Mouse (Mus musculus) myocyte (in vitro differentiated cells): ENCODE measurements around the gene Scarb1.

ENCODE experiments used
- CEBPB ChIP-seq: IDR thresholded peaks from 2 replicates; pipeline ENCODE4 v1.6.1; 2011; ENCODE audit warnings: mild to moderate bottlenecking, moderate library complexity; ENCODE audit not compliant: poor library complexity, insufficient read depth, severe bottlenecking
- E2F4 ChIP-seq: IDR thresholded peaks from one replicate; pipeline ENCODE4 v1.6.1; 2011; ENCODE audit warnings: mild to moderate bottlenecking, control low read depth, moderate library complexity; ENCODE audit not compliant: insufficient read depth
- MAX ChIP-seq: IDR thresholded peaks from one replicate; pipeline ENCODE4 v1.6.1; 2011; ENCODE audit warnings: low read depth, mild to moderate bottlenecking, control low read depth
- MYOD1 ChIP-seq, 3 experiments: IDR thresholded peaks; one replicate each; pipeline ENCODE4 v1.6.1; 2011; ENCODE audit warnings: control low read depth in 2 of 3, low read depth in 2 of 3, mild to moderate bottlenecking in 2 of 3, moderate library complexity in 1 of 3; ENCODE audit not compliant: insufficient read length in 2 of 3, control insufficient read depth in 1 of 3
- MYOG ChIP-seq, 3 experiments: IDR thresholded peaks; one replicate each; pipeline ENCODE4 v1.6.1; 2011; ENCODE audit warnings: control low read depth in 2 of 3, low read depth in 2 of 3, mild to moderate bottlenecking in 2 of 3; ENCODE audit not compliant: insufficient read length in 2 of 3, control insufficient read depth in 1 of 3, insufficient read depth in 1 of 3
- POLR2A ChIP-seq: IDR thresholded peaks from one replicate; pipeline ENCODE4 v1.6.1; 2011; ENCODE audit warnings: low read depth, mild to moderate bottlenecking, control low read depth, moderate library complexity; ENCODE audit not compliant: insufficient read length
- REST ChIP-seq: IDR thresholded peaks from one replicate; pipeline ENCODE4 v1.6.1; 2011; ENCODE audit warnings: mild to moderate bottlenecking, control low read depth, moderate library complexity; ENCODE audit not compliant: insufficient read depth, insufficient read length
- SRF ChIP-seq: IDR thresholded peaks from one replicate; pipeline ENCODE4 v1.6.1; 2011; ENCODE audit warnings: low read depth; ENCODE audit not compliant: control insufficient read depth, insufficient read length
- TCF12 ChIP-seq: IDR thresholded peaks from one replicate; pipeline ENCODE4 v1.6.1; 2011; ENCODE audit warnings: mild to moderate bottlenecking, control low read depth; ENCODE audit not compliant: poor library complexity, insufficient read depth, severe bottlenecking
- TCF3 ChIP-seq: IDR thresholded peaks from one replicate; pipeline ENCODE4 v1.6.1; 2011; ENCODE audit warnings: low read depth, control low read depth; ENCODE audit not compliant: insufficient read length
- USF1 ChIP-seq: IDR thresholded peaks from one replicate; pipeline ENCODE4 v1.6.1; 2011; ENCODE audit warnings: low read depth, mild to moderate bottlenecking, control low read depth, moderate library complexity

- TF ChIP-seq POLR2A (no peak), USF1 (no peak), E2F4 (no peak), REST (no peak), MYOG (IDR thresholded peaks at IDR 0.05; ENCODE audit: control insufficient read depth in 1 of 3, insufficient read depth in 1 of 3, insufficient read length in 2 of 3, low read depth in 2 of 3) (no peak), TCF12 (no peak), MAX (no peak), CEBPB (no peak), MYOD1 (IDR thresholded peaks at IDR 0.05; ENCODE audit: control insufficient read depth in 1 of 3, insufficient read length in 2 of 3, low read depth in 2 of 3) (no peak), TCF3 (no peak), SRF (no peak)
Measured at GRCm38 (mm10) chr5:125331811-125332210, 9.1 kb downstream of the Scarb1 start.
